Mouse (Mus musculus): ENCODE results near the gene Nr1d2.

- TF ChIP-seq EP300 (IDR thresholded peaks at IDR 0.05; ENCODE audit: low read depth) (no peak), CTCF (IDR thresholded peaks at IDR 0.05; ENCODE audit: low read depth) (no peak)
Measured at GRCm38 (mm10) chr14:18263427-18263826, 24.5 kb upstream of the Nr1d2 start.

Measured in liver, embryonic 14.5 days (tissue).